In genomic region chr17:42985837-42986589, GRCm38 (mm10) we compare ENCODE assay signal across 9 mouse cellular contexts. TPM values are rescaled to one million over a fixed set of nuclear protein-coding genes. Genes with fewer than 3 reads are reported as not detected.
DNase-seq lines count a peak whose midpoint lies in the region; ATAC-seq lines count a peak whose summit lies in the region.
"Had no signal": no experiment of that assay in that cellular context is flagged by ENCODE, and none has a peak within 500 bp of the region (broad histone marks: within the 10 kb centered on the region; RNA-seq: fewer than 3 reads in every experiment).

No protein-coding gene starts in this region.

- no peaks in the 10 kb centered on the region for H3K36me3 ChIP-seq in kidney, embryonic 16.5 days (ENCODE audit: insufficient read depth, low read length)
- H3K36me3 ChIP-seq: heart, embryonic 15.5 days had no signal

- H3K27me3 ChIP-seq in kidney, embryonic 16.5 days (ENCODE audit: insufficient read depth, low read length), result no peaks in the 10 kb centered on the region
- H3K27me3 ChIP-seq: heart, embryonic 15.5 days had no signal

- H3K27ac ChIP-seq in kidney, embryonic 16.5 days (ENCODE audit: low read length), result no peak overlapping the region
- H3K27ac ChIP-seq: heart, embryonic 15.5 days had no signal

- WGBS in kidney, embryonic 16.5 days, result 44% methylated on average over 9 of the region's 9 CpGs

- no peaks in the 10 kb centered on the region; the same call in 1 of the 2 replicates for H3K9me3 ChIP-seq in kidney, embryonic 16.5 days (ENCODE audit: low read length)
- H3K9me3 ChIP-seq: heart, embryonic 15.5 days had no signal

- H3K4me1 ChIP-seq in kidney, embryonic 16.5 days (ENCODE audit: insufficient read depth, low read length), result 0 out of 2 replicates have a peak, but pooled peaks cover 4% of the 10 kb centered on the region

- peak; percentile 31; the same call in 1 of the 2 replicates for ATAC-seq in kidney, embryonic 16.5 days (ENCODE audit: low FRiP score, low TSS enrichment)

- no peak overlapping the region for H3K4me2 ChIP-seq in kidney, embryonic 16.5 days (replicated peaks; ENCODE audit: low read depth, low read length)
- H3K4me2 ChIP-seq: heart, embryonic 15.5 days had no signal

- no peak overlapping the region for H3K9ac ChIP-seq in kidney, embryonic 16.5 days (replicated peaks; ENCODE audit: low read length)
- H3K9ac ChIP-seq: heart, embryonic 15.5 days had no signal

- H3K4me3 ChIP-seq in kidney, embryonic 16.5 days (ENCODE audit: low read length), result no peak overlapping the region
- H3K4me3 ChIP-seq: heart, embryonic 15.5 days had no signal

- peak; percentile 12 to 38 for DNase-seq in cerebellum, postnatal 14 days
- no peak for DNase-seq in cerebellum, adult 11-12 months
- peak; percentile 49 for DNase-seq in right cerebral cortex, postnatal 4 days
- DNase-seq in right cerebral cortex, adult 2 months (ENCODE audit: low spot score in 2 of 2), result no peak
- peak; percentile 50 for DNase-seq in thymus, postnatal 25 days
- no peak for DNase-seq in urinary bladder, postnatal 10 days (ENCODE audit: low spot score)
- DNase-seq in adrenal gland, postnatal 25 days, result no peak

RNA-seq across cellular contexts. Expression of gene Tnfrsf21, which starts 30.3 kb away (rescaled TPM):
- 65.1 and 69.7 TPM in 2 replicates for polyA plus RNA-seq in kidney, embryonic 16.5 days (2015; fragmentation: Nextera tagmentation; extraction: Ambion mirVana)
- 2.7 and 3.4 TPM in 2 replicates for total RNA-seq in adrenal gland, postnatal 25 days (2021)

Comparison
In these comparisons a context has a peak if more than half of its experiments do, and no peak if none do; other contexts are left out.
1. DNase-seq: peak in cerebellum, postnatal 14 days (2 of 2), right cerebral cortex, postnatal 4 days (single experiment) and thymus, postnatal 25 days (single experiment); none in cerebellum, adult 11-12 months (single experiment), right cerebral cortex, adult 2 months (0 of 2), urinary bladder, postnatal 10 days (single experiment) and adrenal gland, postnatal 25 days (single experiment).